Mouse (Mus musculus): ENCODE measurements at regions not wholly inside any gene's neighbourhood (a gene's known extent, or its start where the extent isn't known, plus 50 kb on each side); places are given as distances from the start of the nearest gene placed in this dataset.

DNA sequence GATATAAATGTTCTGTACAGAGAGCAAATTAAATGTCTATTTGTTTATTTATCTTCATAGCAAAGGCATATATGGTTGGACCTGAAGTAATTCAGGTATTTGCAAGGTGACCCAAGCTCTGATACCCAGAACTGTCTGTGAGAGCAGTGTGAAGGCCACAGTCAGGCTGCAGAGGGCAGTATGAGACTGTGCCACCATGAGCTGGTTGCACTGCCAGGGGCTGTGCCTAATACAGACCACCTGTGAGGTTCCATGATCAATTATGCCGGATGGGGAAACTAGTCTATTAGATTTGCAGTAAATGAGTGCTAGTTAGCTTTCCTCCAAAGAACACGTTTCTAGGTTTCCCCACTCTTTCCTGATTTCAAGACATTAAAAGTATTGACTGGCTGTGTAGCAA lies 207.5 kb downstream of the C1d start:
- DNase-seq = no peak

DNA sequence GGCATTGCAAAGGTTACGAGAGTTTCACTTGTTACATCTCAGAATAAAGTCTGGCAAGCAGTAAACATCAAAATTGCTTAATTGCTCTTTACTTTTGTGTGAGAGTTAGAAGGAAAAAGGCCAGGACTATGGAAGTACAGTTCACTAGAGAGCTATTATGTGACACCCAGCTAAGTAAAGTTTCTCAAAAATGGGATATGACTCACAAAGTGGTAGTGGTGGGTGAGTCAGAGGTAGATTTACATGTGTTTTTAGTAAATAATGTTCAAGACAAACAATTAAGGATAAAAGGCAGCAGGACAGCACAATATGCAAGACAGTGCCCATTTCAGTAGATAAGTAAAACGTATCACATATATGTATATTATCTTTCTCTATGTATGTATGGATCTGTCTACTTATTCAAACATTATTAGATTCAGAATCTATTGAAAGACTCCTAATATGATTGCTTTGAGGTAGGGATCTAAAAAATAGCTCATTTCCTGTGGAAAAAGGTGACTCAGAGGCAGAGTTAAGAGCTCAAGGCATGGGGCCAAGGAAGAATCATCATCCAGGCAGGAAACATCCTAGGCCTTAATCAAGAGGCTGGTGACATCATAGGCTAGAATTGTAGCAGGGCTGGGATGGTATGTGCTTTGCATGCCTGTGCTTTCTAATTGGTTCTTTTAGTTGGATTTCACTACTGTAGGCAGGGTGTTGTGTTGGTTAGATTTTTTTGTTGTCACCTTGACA lies 211.2 kb downstream of the C1d start:
- peak; percentile 13 for DNase-seq

DNA sequence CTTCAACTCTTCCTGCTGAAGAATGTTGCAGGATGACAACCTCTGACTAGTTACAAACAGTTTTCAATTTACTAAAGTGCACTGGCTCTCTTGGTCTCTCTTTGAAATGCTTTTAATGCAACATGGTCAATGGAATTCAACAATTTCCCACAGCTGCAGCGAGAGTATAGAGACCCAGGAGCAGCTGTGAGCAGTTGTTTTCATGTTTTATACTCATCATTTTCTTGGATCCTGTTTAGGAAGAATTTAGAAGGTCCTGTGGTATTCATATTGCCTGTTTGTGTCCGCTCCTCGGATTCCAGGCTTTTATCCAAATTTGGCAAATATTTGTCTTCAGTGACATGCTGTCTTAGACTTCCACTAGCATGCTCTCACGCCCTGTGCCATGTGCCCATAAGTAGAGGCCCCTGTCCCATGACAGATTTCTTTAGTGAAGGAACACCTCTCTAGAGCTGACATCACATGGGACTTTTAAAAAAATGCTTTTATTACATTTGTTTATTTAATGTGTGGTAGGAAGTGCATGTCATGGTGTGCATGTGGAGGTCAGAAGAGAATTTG lies 224.1 kb downstream of the C1d start:
- no peak for DNase-seq

DNA sequence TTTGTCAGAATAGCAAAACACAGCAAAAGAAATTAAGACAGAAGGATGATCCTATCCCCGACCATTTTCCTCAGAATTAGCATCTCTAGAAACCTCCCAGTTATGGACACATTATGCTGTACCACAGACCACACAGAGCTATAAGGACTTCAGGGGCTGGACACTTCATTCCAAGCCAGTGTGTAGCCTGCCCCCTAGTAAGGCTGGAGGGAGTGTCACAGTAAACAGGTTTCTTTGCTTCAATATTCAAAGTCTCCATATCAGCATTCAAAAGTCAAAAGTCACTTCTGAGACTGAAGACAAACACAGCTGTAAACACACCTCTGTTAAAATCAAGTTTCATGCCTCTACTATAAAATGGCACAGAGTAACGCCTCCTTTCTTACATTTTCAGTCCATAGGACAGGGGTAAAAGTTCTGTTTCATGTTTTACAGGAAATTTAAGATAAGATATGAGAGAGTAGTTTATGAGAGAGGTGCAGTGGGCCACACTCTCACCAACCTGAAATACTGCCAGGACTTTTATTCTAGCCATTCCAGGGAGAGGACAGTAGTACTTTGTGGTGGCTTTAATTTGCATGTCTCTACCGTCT lies 226.6 kb downstream of the C1d start:
- DNase-seq = no peak

DNA sequence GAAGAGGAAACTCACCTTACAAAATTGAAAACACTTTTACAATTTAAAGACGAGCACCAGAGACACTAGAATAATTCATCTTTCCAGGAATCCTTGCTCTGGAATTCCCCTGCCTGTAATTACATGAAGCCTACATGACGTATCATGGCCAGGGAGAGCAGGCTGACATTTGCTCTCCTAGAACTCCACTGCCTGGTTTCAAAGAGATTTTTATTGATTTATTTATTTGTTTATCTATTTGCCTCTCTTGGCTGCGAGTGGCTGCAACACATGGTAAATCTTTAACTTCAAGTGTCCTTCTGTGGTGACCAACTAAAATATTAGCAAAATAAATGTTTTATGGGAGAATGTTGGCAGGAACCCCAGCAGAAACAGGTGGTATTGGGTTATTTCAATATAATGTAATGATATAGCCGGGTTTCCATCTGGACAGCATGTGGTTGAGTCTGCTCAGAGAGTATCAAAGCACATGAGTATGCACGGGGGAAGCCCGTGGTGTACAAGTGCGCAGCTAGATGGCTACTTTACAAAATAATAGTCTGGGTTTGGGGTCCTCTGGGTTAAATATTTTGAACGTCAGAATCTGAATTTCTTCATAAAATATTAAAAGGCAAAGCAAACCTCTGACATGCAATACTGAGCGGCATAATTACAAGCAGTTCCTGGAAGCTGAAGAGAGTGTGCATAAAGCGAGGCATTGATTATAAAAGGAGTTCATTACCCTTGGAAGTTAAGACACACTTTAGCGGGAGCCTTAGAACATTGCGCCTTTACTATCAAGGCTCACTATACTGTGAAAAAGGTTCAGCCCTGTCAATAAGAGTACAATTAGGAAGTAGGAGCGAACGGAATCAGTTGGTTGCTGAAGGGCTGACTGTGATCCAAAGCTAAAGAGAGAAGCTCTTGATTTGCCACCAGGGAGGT lies 244.0 kb downstream of the C1d start:
- DNase-seq = no peak

DNA sequence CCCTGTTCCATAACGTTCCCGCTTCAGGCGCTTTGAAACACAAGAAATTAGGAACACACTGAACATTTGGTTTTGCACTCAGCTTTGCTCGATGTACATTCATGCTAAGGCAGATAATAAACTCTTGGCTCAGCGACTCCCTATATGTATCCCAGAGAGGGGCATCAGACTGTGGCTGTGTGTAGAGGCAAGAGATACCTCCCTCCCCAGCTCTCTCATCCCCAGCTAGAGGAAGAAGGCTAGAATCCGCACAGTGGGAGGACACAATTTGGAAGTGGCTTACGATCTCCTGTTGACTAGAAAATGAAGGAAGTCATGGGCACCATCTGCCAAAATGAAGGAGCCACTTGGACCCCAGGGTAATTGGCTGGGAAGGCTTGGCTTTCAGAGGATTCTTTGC lies 244.7 kb downstream of the C1d start:
- no peak for DNase-seq

DNA sequence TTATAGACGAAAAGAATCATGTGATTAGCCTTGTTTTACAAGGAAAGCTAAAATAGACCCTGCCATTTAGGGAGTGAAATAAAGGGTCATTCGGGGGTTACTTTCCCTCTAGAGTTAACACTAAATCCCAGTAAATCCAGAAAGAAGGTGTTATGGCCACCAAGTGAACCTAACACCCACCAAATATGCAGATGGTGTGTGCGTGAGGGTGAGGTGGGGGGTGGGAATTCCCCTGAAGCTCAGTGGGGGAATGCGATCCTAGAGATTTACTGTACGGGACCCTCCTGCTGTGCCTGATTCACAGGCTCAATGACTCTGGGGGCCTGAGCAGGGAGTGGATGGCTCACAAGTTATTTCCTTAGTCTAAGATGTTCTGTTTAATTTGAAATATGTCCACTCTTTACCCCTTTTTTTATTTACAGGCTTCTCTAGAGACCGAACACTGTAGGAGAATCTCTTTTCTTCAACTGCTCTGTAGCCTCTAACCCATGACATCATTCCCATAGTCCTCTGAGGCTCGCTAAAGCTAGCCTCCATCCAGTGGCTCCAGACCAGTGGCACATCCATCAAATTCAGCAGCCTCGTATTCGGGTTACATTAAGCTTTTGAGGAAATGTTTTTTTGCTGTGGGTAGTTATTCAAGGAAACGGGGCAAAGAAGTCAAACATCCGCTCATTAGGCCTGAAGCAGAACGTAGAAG lies 265.0 kb downstream of the C1d start:
- no peak for DNase-seq

DNA sequence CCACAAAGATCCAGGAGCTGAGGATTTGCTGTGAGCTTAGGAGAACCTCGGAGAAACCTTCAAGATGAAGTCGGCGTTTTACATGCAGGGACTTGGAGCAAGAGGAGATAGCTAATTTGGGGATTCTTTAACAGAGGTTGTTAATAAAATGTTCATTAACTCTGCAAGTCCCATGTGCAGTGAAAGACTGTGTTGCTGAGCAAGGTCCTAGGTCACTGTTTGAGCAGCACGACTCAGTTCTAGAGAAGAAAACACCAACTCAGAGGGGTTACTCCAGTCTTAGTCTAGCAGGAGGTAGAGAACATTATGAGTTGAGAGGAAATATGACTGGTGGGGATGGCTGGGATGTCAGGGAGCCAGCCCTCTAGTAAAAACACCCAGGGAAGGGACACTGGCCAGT lies 265.9 kb downstream of the C1d start:
- peak; percentile 38 for DNase-seq

DNA sequence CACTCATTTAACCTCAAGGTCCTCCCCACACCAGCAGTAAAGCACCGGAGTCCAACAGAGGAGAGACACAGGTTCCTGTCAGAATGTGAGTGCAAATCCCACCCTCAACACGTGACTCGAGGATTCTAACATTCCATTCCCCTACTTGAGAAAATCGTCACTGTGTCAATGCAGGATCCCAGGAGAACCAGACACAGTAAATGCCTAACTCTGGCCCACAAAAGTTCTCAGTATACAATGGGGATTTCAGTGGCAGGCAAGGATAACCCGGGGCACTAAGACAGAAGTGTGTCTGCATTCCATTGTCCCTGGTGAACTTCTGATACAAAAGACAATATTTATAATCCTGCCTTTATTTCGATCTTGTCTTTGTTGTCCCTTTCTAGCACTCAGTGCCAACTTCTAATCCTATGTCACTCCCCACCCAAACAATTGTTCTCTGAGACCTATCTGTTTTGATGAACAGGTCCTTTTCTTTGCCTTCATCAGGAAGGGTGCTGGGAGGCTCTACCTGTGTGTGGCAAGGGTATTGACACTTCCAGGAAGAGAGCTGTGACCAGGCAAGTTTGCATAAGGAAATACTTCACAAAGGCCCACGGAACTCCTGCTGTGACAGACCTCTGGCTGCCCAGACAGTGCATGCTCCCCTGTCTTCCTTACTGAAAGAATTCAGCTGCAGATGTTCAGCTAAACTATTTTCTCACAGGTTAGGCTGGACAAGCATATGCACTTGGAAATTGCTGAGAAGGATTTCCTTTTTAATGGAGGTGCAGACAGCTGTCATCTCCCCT lies 267.8 kb downstream of the C1d start:
- no peak for DNase-seq

DNA sequence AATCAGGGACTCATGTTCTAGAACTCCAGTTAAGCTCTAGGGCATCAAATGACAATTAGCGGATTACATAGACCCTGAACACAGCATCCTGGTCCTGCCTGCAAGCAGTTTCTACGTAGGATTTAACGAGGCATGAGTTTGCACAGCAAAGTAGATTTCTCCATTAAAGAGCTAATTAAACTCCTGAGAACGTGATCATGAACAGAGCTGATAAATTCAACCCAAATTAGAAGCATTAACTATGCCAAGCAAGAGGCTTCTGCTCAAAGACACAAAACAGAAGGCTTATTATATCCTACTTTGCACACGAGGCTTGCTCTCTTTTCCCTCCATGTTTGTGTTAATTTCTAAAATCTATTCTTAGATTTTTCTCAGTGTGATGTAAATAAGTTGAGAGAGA lies 269.1 kb downstream of the C1d start:
- no peak for DNase-seq

DNA sequence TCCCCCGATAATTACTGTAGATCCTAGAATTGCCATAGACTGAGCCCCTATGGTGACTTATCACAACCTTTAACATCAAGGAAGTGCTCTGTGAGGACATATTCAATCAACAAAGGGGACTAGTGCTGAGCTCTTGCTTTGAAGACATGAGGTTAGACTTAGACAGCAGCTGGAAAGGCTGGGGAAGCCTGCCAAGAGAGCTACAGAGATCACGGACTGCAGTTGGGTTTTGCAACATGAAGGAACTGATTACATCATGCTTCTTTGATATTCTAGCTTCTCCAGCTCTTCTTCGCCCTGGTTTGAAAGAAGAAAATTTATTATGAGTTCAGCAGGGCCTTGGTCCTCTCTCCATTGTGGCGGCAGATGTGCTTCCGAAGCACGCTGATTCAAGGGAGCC lies 271.2 kb downstream of the C1d start:
- peak; percentile 6 for DNase-seq

DNA sequence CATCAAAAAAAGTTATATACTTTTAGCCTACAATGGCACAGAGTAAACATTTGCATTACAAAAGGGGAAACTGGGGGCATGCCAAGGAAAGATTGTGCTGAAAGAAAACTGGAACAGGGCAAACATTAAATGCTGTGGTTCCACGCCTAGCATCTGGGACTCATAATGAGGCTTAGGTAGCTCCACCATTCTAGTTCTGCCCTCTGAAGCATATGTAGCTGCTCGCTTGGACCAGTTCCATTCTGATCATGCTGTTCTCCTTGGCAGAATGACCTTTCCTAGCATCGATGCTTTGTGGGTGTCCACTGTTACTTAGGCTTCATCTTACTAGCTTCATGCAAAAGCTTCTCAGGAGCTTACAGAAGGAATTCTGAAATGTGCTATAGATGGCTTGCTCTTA lies 276.3 kb downstream of the C1d start:
- DNase-seq = no peak

DNA sequence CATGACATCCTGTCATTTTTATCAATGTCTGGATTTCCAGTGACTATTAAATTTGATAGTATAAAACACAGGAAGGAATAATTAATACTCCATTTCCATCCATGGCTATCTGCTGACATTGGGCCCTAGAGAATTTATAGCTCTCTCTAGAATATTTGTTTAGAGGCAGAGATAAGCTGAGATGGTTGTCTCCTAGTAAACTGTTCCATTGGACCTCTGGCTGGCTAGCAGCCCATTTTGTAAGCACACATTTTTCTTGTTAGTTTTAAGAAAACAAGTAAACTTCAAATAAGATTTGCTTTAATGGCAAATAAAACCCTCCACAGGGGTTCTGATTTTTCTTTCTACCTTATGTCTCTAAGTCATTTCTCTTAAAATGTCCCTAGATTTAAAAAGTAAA lies 288.9 kb downstream of the C1d start:
- DNase-seq = peak; percentile 13

DNA sequence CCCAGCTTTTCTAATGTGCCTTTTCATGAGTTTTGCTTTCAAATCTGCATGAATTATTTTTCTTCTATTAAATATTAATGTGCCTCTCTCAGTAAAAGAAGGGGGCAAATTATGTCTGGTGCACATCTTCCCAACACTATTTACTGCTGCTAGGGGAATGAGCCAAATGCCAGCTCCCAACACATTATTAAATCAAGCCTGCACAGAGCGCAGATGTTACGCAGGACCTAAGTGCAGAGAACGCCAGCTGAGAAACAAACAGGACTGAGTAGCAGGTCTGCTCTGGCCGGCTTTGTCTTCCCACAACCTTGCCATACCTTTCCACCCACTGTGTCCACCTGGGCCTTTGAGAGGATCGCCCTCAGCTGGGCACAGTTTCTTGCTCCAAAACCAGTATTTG lies 291.8 kb downstream of the C1d start:
- no peak for DNase-seq

DNA sequence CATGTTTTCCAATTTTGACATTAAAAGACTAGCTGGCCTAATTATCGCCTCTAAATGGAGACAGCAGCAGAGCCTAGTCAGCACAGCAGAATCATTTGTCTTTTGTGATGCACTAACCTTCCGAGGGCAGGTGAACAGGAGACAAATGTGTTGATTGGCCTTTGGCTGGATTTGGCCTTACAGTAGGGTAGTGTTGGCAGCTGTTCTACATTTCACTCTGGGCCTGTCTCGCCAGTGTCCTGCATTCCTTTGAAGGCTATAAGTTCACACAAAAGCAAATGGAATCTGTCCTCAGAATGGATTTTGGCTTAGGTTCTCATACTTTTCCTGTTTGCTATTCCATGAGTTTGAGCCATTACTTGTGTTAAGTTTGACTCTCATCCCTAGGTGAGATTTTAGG lies 297.9 kb downstream of the C1d start:
- DNase-seq = no peak

DNA sequence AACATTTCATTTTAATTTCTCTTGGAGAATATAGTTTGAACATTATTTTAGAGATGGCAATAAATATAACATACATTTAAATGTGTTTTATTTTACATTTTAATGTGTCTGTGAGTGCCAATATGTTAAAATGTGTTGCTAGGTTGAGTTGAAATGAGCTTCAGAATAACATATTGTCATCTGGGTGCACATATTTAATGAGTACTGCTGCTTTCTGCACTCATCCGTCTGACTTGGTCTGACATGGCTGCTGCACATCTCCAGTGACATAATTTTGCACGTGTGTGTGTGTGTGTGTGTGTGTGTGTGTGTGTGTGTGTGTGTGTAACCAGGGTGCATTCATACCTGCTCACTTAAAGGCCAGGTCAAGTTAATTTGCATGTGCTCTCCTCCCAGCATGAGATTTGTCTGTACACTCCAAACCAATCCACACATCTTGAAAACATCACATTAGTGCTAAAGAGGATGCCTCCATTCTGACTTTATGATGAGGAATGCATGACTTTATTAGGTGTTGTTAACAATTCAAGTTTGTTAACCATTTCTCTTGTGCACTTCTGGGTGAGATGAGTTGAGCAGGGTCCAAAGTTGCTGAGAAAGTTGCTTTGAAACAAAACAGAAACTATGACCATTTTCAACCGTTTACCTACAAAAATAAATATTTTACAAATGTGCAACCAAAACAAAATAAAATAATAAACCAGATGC lies 334.6 kb downstream of the C1d start:
- no peak for DNase-seq

DNA sequence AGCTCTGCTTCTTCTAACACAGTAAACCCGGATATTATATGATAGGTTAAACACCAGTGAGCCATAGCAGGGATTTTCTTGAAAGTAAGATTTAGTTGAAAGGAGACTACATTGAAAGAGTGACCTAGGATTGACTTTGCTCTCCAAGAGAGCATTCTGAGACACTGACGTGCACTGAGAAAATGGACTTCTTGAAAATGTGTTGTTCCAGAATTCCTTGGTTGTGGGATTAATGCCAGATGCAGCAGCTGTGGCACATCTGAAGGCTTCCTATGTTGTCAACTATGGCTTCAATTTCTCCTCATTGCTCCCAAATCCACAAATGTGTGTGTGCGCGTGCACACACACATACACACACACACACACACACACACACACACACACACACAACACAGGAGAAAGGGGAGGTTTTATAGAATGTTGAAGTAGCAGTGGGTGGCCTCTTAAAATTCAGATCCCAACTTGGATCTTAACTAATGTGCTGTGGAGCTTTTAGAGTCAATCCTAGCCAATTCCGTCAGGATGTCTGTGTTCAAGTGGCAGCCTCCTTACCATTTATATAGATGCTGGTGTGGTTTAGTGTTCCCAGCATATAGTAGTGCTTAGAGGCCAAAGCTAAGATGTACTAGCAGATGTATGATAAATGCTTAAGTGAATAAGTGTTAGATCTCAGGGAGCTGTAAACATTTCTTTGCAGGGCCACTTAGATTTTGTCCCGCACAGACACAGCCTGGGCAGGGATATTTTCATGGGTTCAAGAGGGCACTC lies 346.5 kb downstream of the C1d start:
- DNase-seq = peak; percentile 22

DNA sequence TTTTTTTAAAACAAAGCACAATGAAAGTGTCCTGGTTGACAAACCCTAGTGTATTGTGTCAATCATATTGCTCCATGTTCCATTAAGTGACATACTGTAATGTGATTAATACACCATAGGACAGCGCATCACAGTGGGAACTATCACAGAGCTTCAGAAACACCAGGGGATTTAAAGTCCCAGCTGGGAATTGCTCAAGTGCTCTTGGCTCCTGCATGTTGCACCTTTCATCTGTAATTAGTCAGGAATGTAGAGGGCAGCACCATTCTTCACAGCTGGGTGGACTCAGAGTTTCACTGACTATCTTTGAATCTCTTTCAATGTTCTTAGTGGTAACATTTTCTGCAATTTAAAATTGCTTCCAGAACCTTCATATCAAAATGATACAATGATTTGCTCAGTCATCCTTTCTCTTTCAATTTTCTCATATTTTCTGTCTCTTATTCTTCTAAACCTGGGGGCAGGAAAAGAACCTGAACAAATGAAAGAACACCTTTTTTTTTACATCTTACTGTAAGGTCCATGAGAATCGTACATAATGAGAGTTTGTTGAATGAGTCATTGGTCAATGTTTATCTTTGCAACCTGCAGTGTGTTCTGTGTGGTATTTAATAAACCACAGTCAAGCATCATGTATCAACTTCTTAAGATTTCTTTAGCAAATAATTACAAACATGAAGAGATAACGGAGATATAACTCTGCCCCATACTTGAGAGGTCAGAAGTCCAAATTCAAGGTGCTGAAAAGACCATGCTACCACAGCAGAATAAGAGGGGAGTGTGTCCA lies 333.0 kb downstream of the Etaa1 start:
- DNase-seq = no peak

DNA sequence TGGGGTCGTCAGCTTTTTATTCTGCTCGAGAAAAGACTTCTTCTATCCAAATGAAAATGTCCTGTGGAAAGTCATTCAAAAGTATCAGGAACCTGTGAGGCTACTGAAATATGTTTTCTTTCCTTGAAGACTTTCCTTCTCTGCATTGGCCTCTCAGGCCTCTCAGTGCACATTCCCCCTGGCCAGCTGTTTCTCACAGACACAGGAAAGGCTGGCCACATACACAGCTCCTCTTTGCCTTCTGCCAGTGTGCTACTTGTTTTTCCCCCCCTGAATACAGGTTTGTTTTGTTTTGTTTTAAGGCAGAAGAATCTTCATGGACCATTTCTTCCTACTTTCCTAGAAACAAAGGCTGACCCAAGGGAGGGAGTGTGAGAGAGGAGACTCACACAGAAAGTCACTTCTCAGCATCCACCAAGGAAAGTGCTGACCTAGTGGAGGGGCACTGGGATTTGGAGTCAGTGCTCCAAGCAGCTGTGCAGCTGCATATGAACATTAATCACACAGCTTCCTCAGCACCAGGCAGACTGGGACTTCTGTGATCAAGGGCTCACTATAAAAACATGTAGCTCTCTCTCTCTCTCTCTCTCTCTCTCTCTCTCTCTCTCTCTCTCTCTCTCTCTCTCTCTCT lies 324.0 kb downstream of the Etaa1 start:
- peak; percentile 4 for DNase-seq
